Mouse (Mus musculus) adrenal gland, postnatal 14 days (tissue): Measurements from ENCODE around the gene Krt79. TPM values are rescaled to one million over a fixed set of nuclear protein-coding genes. Genes with fewer than 3 reads are reported as not detected.

Experiments
- DNase-seq: peaks from one replicate; pipeline ENCODE4 v3.0.0; 2021; ENCODE audit warnings: mixed read lengths
- long read RNA-seq, 2 experiments: library from polyadenylated mRNA; stranded (forward); transcript quantifications; one replicate each; pipeline ENCODE4 v2.0.0; 2021
- total RNA-seq: library from RNA; stranded (reverse); gene quantifications from 2 replicates; pipeline ENCODE4 v1.2.3, GENCODE M21; 2021

The Krt79 gene
- 3.7 and 3.9 TPM in 2 replicates for total RNA-seq
- long read RNA-seq, experiment 1, result 0 reads
- long read RNA-seq, experiment 2, partial matches to known transcripts, result 6 of 6 reads
- long read RNA-seq, experiment 2, other reads (novel, unspliced or antisense), result 0 of 6 reads

- DNase-seq, result no peak
Observed at GRCm38 (mm10) chr15:101940274-101940829, at the start of gene Krt79. Gene Krt79, minus strand, starts transcription at chr15:101940324.

GRCm38 (mm10) chr15:101988714-101989113, 48.6 kb upstream of the Krt79 start:
- no peak for DNase-seq

GRCm38 (mm10) chr15:101988119-101988518, 48.0 kb upstream of the Krt79 start:
- peak; percentile 90 for DNase-seq

- DNase-seq, result no peak
Observed at GRCm38 (mm10) chr15:101984746-101985145, 44.6 kb upstream of the Krt79 start.

- DNase-seq, result peak; percentile 94
Observed at GRCm38 (mm10) chr15:101983949-101984601, 44.0 kb upstream of the Krt79 start.

GRCm38 (mm10) chr15:101983315-101983948, 43.3 kb upstream of the Krt79 start:
- no peak for DNase-seq

- peak; percentile 21 for DNase-seq
Observed at GRCm38 (mm10) chr15:101980849-101981248, 40.7 kb upstream of the Krt79 start.

- DNase-seq, result peak; percentile 98
Observed at GRCm38 (mm10) chr15:101977043-101977726, 37.1 kb upstream of the Krt79 start.

GRCm38 (mm10) chr15:101976641-101977040, 36.5 kb upstream of the Krt79 start:
- DNase-seq, result peak; percentile 56

- DNase-seq, result peak; percentile 75
Observed at GRCm38 (mm10) chr15:101976023-101976422, 35.9 kb upstream of the Krt79 start.

- DNase-seq, result no peak
Observed at GRCm38 (mm10) chr15:101974083-101974845, 34.1 kb upstream of the Krt79 start.

GRCm38 (mm10) chr15:101973414-101974077, 33.4 kb upstream of the Krt79 start:
- DNase-seq, result peak; percentile 96

- peak; percentile 74 for DNase-seq
Observed at GRCm38 (mm10) chr15:101970536-101970935, 30.4 kb upstream of the Krt79 start.

GRCm38 (mm10) chr15:101966808-101967207, 26.7 kb upstream of the Krt79 start:
- no peak for DNase-seq

GRCm38 (mm10) chr15:101958891-101959290, 18.8 kb upstream of the Krt79 start:
- no peak for DNase-seq

- no peak for DNase-seq
Observed at GRCm38 (mm10) chr15:101954187-101954586, 14.1 kb upstream of the Krt79 start, which contains the start of gene Krt78. Gene Krt78, minus strand, starts transcription at chr15:101954287.

GRCm38 (mm10) chr15:101952733-101953474, 12.8 kb upstream of the Krt79 start:
- DNase-seq, result no peak

- no peak for DNase-seq
Observed at GRCm38 (mm10) chr15:101945430-101945829, 5.3 kb upstream of the Krt79 start.

- DNase-seq, result peak; percentile 40
Observed at GRCm38 (mm10) chr15:101941948-101942347, 1.8 kb upstream of the Krt79 start.

- DNase-seq, result peak; percentile 55
Observed at GRCm38 (mm10) chr15:101938600-101939308, 1.4 kb downstream of the Krt79 start.
